Mouse (Mus musculus): ENCODE results near the gene Mllt6.
"Not testable (repeated sequence)": the region's sequence is repeated elsewhere in the genome, so short reads cannot be mapped to it uniquely, and the experiment has no call there.

The Mllt6 gene

DNA sequence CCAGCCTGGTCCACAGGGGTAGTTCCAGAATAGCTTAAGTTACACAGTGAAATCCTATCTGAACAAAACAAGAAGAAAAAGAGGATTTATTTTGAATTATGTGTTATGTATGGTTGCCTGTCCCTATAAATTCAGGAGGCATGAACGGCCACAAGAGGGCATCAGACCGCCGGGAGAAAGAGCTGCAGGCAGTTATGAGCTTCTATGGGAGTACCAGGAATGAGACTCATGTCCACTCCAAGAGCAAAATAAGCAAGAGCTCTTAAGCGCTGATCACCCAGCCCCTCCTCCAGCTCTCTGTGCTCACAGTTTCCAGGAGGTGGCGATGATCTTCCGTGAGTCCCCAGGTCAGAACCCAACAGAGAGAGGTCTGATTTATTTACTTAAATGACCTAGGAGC, 18.4 kb upstream of the Mllt6 start:
- peak; percentile 57 to 71 for DNase-seq (ENCODE audit: low read depth in 2 of 2, low spot score in 2 of 2)

GRCm38 (mm10) chr11:97648541-97648940, 14.7 kb upstream of the Mllt6 start:
- not testable (repeated sequence) for DNase-seq (ENCODE audit: low read depth in 2 of 2, low spot score in 2 of 2)

- DNase-seq (ENCODE audit: low read depth in 2 of 2, low spot score in 2 of 2): no peak
Measured at GRCm38 (mm10) chr11:97650341-97650740, 12.9 kb upstream of the Mllt6 start.

DNA sequence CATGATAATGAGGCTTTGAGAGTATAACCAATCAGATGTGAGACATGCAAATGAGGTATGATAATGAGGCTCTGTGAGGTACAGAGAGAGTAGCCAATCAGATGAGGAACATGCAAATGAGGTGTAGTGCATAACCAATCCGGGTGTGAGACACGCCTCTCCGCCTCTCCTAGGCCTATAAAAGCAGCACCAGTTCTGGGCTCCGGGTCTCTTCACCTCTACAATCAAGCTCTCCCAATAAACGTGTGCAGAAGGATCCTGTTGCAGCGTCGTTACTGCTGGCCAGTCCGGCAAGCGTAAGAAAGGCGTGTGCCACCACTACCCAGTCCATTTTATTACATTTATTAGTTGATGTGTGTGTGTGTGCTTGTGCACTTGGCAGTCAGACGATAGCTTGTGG, 9.8 kb upstream of the Mllt6 start:
- DNase-seq (ENCODE audit: low read depth in 2 of 2, low spot score in 2 of 2): not testable (repeated sequence)

DNA sequence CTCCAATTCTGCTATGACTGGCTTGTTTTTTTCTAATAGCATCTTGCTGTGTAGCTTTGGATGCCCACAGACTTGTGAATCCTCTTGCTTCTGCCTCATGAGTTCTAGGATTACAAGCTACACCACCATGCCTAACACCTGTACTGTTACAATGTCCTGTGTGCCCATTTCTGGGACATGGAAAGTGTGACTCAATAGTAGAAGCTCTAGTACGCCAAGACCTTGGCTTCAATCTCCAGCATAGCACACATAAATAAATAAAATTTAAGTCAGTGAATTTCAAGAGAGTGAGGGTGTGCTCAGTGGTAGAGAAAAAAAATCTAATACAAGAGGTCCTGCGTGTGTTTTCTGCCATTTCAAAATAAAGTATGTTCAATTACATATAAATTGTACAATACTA, 9.0 kb upstream of the Mllt6 start:
- DNase-seq (ENCODE audit: low read depth in 2 of 2, low spot score in 2 of 2): no peak

- no peak for DNase-seq (ENCODE audit: low read depth in 2 of 2, low spot score in 2 of 2)
Measured at GRCm38 (mm10) chr11:97656269-97656971, 6.8 kb upstream of the Mllt6 start.

GRCm38 (mm10) chr11:97657184-97657945, 5.8 kb upstream of the Mllt6 start:
- no peak for DNase-seq (ENCODE audit: low read depth in 2 of 2, low spot score in 2 of 2)

DNA sequence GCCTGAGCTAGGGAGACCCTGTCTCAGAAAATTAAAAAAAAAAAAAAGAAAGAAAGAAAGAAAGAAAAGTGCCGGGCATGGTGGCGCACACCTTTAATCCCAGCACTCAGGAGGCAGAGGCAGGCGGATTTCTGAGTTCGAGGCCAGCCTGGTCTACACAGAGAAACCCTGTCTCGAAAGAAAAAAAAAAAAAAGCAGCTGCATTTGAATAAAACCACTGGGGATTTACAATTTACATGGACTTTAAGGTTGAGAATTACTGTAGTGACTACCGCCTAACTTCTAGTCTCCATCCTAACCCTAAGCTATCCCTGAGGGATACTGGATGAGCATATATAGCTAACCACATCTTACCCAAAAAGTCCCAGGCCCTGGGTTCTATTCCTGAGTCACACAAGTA, 5.2 kb upstream of the Mllt6 start:
- not testable (repeated sequence) for DNase-seq (ENCODE audit: low read depth in 2 of 2, low spot score in 2 of 2)

GRCm38 (mm10) chr11:97658751-97659266, 4.4 kb upstream of the Mllt6 start:
- no peak for DNase-seq (ENCODE audit: low read depth in 2 of 2, low spot score in 2 of 2)

GRCm38 (mm10) chr11:97659267-97659989, 3.8 kb upstream of the Mllt6 start:
- DNase-seq (ENCODE audit: low read depth in 2 of 2, low spot score in 2 of 2): peak; percentile 33 to 41

DNA sequence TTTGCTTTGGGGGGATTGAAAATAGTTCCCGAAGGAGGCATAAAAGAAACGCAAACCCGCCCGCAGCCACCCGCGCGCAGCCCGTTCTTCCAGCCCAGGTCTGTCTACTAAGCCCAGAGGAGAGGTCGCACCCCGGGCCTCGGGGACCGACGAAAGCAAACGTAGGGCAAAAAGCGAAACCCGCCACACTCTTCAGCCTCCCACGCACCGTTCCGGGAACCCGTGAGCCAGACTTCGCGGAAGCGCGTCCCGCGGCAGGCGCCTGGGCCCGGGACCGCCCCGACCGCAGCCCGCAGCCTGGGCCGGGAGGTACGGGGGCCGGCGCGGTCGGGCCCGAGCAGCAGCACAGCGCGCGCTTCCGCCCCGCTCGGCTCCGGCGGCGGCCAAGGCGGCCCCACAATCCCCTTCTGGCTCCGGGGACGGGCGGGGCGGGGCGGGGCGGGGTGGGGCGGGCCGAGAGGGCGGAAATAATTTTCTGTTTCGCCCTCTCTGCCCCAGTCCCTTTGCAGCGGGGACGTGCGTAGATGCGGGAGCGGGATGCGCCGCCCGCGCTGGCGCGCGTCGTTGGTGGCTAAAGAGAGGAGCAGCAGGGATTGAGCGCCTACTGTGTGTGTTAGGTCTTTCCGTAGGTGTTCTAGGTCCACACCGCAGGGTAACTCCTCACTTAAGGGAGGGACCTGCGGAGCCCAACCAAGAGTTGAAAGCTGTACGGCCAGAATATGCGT, 3.1 kb upstream of the Mllt6 start:
- DNase-seq (ENCODE audit: low read depth in 2 of 2, low spot score in 2 of 2): peak; percentile 57

DNA sequence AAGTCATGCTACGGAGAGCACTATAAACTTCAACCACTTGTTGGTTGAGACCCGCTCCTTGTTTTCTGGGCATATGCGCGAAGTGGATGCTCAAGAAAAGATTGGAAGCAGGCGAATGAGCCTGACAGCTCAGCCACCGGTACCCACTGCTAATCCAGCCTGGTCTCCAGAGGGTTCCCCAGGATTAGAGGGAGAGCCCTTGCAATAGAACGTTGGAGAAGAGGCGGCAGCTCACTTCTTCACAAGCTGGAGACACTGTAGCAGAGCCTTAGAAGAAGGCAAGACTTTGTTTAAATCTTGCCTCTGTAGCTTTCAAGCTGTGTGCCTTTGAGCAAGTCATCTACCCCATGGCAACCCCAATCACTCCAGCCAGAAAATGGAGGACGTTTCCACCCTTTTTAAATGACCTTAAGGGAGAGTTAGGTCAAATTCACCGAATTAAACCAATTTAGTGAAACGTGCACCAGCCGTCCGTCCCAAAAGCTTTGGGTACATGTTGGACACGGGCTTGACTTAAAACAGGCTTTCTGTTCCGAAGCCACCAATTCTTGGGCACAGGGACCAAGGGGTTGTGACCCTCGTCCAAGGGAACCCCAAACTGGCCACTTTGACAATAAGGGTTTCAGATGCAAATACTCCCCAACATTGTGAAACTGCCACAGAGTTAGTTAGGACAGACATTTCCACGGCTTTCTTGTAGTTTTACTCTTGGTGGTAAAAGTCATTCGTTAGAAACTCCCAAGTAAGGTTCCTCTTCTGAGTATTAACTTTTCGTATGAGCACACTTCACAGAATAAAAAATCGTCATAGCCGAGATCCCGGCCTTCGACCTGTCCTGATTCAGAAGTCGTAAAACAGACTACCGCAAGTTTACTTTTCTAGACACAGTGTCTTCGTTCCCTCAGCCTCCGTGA, 2.2 kb upstream of the Mllt6 start:
- DNase-seq (ENCODE audit: low read depth in 2 of 2, low spot score in 2 of 2): no peak

- peak; percentile 38 to 44 for DNase-seq (ENCODE audit: low read depth in 2 of 2, low spot score in 2 of 2)
Measured at GRCm38 (mm10) chr11:97661648-97662133, 1.5 kb upstream of the Mllt6 start.

GRCm38 (mm10) chr11:97662207-97662892, 864 bp upstream of the Mllt6 start:
- DNase-seq (ENCODE audit: low read depth in 2 of 2, low spot score in 2 of 2): peak; percentile 54 to 64

DNA sequence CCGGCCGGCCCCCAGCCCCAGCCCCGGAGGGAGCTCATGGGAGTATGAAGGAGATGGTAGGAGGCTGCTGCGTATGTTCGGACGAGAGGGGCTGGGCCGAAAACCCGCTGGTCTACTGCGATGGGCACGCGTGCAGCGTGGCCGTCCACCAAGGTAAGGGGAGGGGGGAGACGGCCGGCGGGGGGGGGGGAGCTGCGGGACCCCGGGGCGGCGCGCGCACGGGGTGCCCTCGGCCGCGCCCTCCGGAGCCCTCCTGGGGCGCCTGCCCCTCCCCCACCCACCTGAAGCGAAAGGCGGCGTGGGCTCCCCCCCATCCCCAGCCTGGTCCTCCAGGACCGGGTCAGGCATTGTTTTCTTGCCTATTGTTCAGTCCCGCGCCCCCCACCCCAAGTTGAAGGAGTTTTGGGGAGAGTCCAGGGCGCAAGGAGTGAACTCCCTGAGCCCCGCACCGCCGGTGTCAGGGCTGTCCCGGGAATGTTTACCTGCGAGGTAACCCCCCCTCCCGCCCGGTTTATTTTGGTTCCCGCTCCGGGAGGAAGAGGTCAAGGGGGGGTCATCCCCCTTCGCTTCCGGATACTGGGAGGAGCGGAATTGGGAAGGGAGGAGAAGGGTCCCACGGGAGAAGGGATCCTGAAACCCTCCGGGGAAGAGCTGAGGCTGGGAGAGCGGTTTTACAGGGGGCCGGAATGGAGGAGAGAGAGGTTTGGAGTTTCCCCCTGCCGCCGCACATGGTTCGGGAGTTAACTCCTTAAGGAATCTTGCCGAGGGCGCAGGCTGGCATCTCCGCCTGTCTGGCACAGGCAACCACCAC, 519 bp downstream of the Mllt6 start:
- DNase-seq (ENCODE audit: low read depth in 2 of 2, low spot score in 2 of 2): no peak

DNA sequence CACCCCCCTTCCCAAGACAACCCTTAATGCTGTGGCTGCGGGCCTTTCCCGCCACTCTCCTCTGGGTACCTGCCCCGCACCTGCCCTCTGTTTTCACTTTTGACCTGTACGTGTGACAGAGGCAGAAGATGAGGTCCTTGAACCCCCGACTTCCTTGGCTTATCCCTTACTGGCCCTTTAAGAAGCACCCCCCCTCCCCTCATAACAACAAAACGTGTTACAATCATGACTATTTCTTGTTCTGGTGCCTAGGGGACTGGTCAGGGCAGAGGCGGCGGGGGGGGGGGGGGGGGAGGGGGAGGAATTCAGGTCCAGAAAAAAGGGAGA, 1.1 kb downstream of the Mllt6 start:
- no peak for DNase-seq (ENCODE audit: low read depth in 2 of 2, low spot score in 2 of 2)

DNA sequence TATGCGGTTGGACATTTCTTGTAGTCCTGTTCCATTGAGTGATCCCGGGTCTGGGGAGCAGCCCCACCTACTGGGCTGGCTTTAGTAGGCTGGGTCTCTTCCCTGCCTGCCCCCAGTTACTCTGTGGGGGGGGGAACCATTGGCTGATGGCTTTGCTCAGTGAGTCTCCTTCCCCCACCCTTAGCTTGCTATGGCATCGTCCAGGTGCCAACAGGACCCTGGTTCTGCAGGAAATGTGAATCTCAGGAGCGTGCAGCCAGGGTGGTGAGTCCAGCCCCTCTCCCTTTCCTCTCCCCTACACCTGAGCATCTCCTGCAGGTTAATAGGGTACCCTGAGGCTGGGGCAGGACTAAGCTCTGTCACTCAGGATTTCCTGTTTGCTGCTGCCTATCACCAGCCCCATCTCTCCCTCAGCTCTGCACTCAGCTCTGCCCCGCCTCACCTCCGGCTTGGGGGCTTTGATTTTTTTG, 1.6 kb downstream of the Mllt6 start:
- DNase-seq (ENCODE audit: low read depth in 2 of 2, low spot score in 2 of 2): no peak

DNA sequence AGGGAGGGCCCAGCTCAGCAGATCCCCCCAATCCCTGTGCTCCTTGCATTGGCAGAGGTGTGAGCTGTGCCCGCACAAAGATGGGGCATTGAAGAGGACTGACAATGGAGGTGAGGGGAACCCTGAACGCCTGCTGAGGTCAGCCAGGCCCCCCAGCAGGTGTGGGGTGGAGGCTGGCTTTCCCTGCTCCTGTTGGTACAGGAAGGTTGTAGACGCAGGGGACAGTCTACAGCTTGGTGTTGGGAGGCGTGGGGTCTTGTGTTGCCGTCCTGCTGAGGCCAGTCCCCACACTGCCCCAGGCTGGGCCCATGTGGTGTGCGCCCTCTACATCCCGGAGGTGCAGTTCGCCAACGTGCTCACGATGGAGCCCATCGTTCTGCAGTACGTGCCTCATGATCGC, 2.2 kb downstream of the Mllt6 start:
- no peak for DNase-seq (ENCODE audit: low read depth in 2 of 2, low spot score in 2 of 2)

Measured in CD8-positive naive resting alpha-beta T cell, adult 2 months (primary cell).